Mouse (Mus musculus) bone marrow macrophage, adult 2 months (primary cell): ENCODE results near the gene Capns1.
A peak's percentile ranks its signal among the peaks of the same experiment; 100 is the strongest.

Source experiments
- CTCF ChIP-seq: IDR thresholded peaks from 2 replicates; pipeline ENCODE4 v1.5.1; 2012; ENCODE audit warnings: low read depth, mild to moderate bottlenecking, low read length, moderate library complexity
- POLR2A ChIP-seq: IDR thresholded peaks from 2 replicates; pipeline ENCODE4 v1.6.1; 2012; ENCODE audit warnings: mild to moderate bottlenecking, low read depth, low read length, borderline replicate concordance

- TF ChIP-seq CTCF (no peak), POLR2A (peak; percentile 62; the same call in 1 of the 2 replicates)
These were observed 33.3 kb upstream of the Capns1 start, which contains the start of the genes Polr2i and Tbcb for GRCm38 (mm10) chr7:30231669-30232454.
